Mouse (Mus musculus) intestine, embryonic 14.5 days (tissue): ENCODE data around the gene Ly6g6f. TPM values are rescaled to one million over a fixed set of nuclear protein-coding genes. Genes with fewer than 3 reads are reported as not detected.

Experiments used
- ATAC-seq: fragments of 200-750 bp; cut with Nextera tagmentation; replicated peaks from 2 replicates; pipeline ENCODE4 v1.8.0; 2017; ENCODE audit warnings: low read depth, moderate number of reproducible peaks, moderate TSS enrichment, moderate library complexity; ENCODE audit not compliant: low FRiP score, low TSS enrichment
- DNase-seq: peaks from one replicate; pipeline ENCODE4 v3.0.0-alpha.2; 2018; ENCODE audit warnings: low spot score
- H3K27ac ChIP-seq: fragments of 300-500 bp; sonication (generic); 2 replicates; pipeline ENCODE4 v1.5.1; 2014; ENCODE audit warnings: low read depth, mild to moderate bottlenecking, control low read depth
- H3K27me3 ChIP-seq: fragments of 300-500 bp; sonication (generic); replicated peaks from 2 replicates; pipeline ENCODE4 v1.6.1; 2014; ENCODE audit warnings: low read length, control low read depth; ENCODE audit not compliant: control insufficient read depth, insufficient read depth
- H3K36me3 ChIP-seq: fragments of 300-500 bp; sonication (generic); 2 replicates; pipeline ENCODE4 v1.6.1; 2014; ENCODE audit warnings: low read length, control low read depth; ENCODE audit not compliant: control insufficient read depth, insufficient read depth
- H3K4me1 ChIP-seq: fragments of 300-500 bp; sonication (generic); replicated peaks from 2 replicates; pipeline ENCODE4 v1.6.1; 2014; ENCODE audit warnings: low read length, control low read depth, mixed read lengths; ENCODE audit not compliant: control insufficient read depth, insufficient read depth
- H3K4me2 ChIP-seq: fragments of 300-500 bp; sonication (generic); 2 replicates; pipeline ENCODE4 v1.6.1; 2014; ENCODE audit warnings: low read length
- H3K4me3 ChIP-seq: fragments of 300-500 bp; sonication (generic); 2 replicates; pipeline ENCODE4 v1.5.1; 2014; ENCODE audit warnings: low read depth, low read length, control low read depth, mixed read lengths
- H3K9ac ChIP-seq: fragments of 300-500 bp; sonication (generic); 2 replicates; pipeline ENCODE4 v1.6.1; 2014; ENCODE audit warnings: mild to moderate bottlenecking, low read length
- H3K9me3 ChIP-seq: fragments of 300-500 bp; sonication (generic); 2 replicates; pipeline ENCODE4 v1.6.1; 2016; ENCODE audit warnings: low read length, control low read depth; ENCODE audit not compliant: control insufficient read depth
- WGBS: fragments of 180-500 bp; shearing (Covaris S2); extraction: QIAGEN DNeasy Blood & Tissue Kit; methylation state at CpG from one replicate; pipeline ENCODE4 v1.1.7; 2014; 5-methylcytosine and 5-hydroxymethylcytosine counted together
- polyA plus RNA-seq: library from polyadenylated mRNA; unstranded; fragments of >200 nt; fragmentation: Nextera tagmentation; extraction: Ambion mirVana; gene quantifications from 2 replicates; pipeline ENCODE4 v1.2.1, GENCODE M21; 2014

The Ly6g6f gene
- polyA plus RNA-seq, 1 experiment from 2014 or later: not detected

- H3K4me1 ChIP-seq: peaks cover 24% of the 10 kb centered on the region
- peak; percentile 78 for ATAC-seq
- H3K9ac ChIP-seq: peak within 1 kb of the TSS; percentile 31
These were observed 20.2 kb downstream of the Ly6g6f start, which contains the start of gene Ly6g6c for GRCm38 (mm10) chr17:35064951-35065947. Gene Ly6g6c, plus strand, starts transcription at chr17:35065388.

GRCm38 (mm10) chr17:35064378-35064877, 21.0 kb downstream of the Ly6g6f start:
- H3K9me3 ChIP-seq: no peaks in the 10 kb centered on the region
- DNase-seq: no peak
- peaks cover 20% of the 10 kb centered on the region for H3K36me3 ChIP-seq
- no peak overlapping the region for H3K9ac ChIP-seq
- H3K27ac ChIP-seq: peak overlapping the region; percentile 29; the same call in 1 of the 2 replicates
- ATAC-seq: no peak
- H3K27me3 ChIP-seq: peaks cover 9% of the 10 kb centered on the region; the same call in 1 of the 2 replicates
- H3K4me3 ChIP-seq: peak overlapping the region; percentile 2; the same call in 1 of the 2 replicates
- peaks cover 28% of the 10 kb centered on the region for H3K4me1 ChIP-seq
- peak overlapping the region; percentile 71 for H3K4me2 ChIP-seq
- 33% methylated on average over 10 of the region's 10 CpGs for WGBS

More at GRCm38 (mm10) chr17:35064951-35065947, 20.2 kb downstream of the Ly6g6f start, which contains the start of gene Ly6g6c:
- Histone ChIP-seq H3K4me2 (peak within 1 kb of the TSS; percentile 71), H3K9me3 (no peaks in the 10 kb centered on the region), H3K36me3 (peaks cover 20% of the 10 kb centered on the region), H3K4me3 (peak within 1 kb of the TSS; percentile 25), H3K27ac (peak within 1 kb of the TSS; percentile 29; the same call in 1 of the 2 replicates), H3K27me3 (peaks cover 9% of the 10 kb centered on the region; the same call in 1 of the 2 replicates)
- DNase-seq: peak; percentile 84
- WGBS: 2% methylated on average over 47 of the region's 48 CpGs

- Histone ChIP-seq H3K27me3 (peaks cover 9% of the 10 kb centered on the region; the same call in 1 of the 2 replicates), H3K36me3 (peaks cover 21% of the 10 kb centered on the region), H3K9me3 (no peaks in the 10 kb centered on the region), H3K4me1 (peaks cover 28% of the 10 kb centered on the region), H3K27ac (no peak overlapping the region), H3K4me3 (no peak overlapping the region), H3K4me2 (no peak overlapping the region), H3K9ac (no peak overlapping the region)
- DNase-seq (no peak), ATAC-seq (no peak)
- WGBS: 85% methylated on average over 3 of the region's 3 CpGs
These were observed 21.9 kb downstream of the Ly6g6f start for GRCm38 (mm10) chr17:35063466-35063865.

- 84% methylated on average over 8 of the region's 8 CpGs for WGBS
- DNase-seq: no peak
- no peak overlapping the region for H3K9ac ChIP-seq
- no peak overlapping the region for H3K4me3 ChIP-seq
- no peaks in the 10 kb centered on the region for H3K9me3 ChIP-seq
- peaks cover 28% of the 10 kb centered on the region for H3K4me1 ChIP-seq
- no peak for ATAC-seq
- H3K36me3 ChIP-seq: peaks cover 39% of the 10 kb centered on the region
- no peak overlapping the region for H3K4me2 ChIP-seq
- no peak overlapping the region for H3K27ac ChIP-seq
- peaks cover 4% of the 10 kb centered on the region; the same call in 1 of the 2 replicates for H3K27me3 ChIP-seq
These were observed 24.1 kb downstream of the Ly6g6f start for GRCm38 (mm10) chr17:35061299-35061698.

GRCm38 (mm10) chr17:35060737-35061297, 24.6 kb downstream of the Ly6g6f start:
- H3K9ac ChIP-seq: peak overlapping the region; percentile 81
- H3K4me2 ChIP-seq: peak overlapping the region; percentile 99
- peaks cover 44% of the 10 kb centered on the region for H3K36me3 ChIP-seq
- peak overlapping the region; percentile 89 for H3K4me3 ChIP-seq
- 58% methylated on average over 22 of the region's 22 CpGs for WGBS
- H3K4me1 ChIP-seq: peaks cover 28% of the 10 kb centered on the region
- ATAC-seq: no peak
- H3K27ac ChIP-seq: no peak overlapping the region
- no peaks in the 10 kb centered on the region for H3K9me3 ChIP-seq
- no peaks in the 10 kb centered on the region for H3K27me3 ChIP-seq
- no peak for DNase-seq

GRCm38 (mm10) chr17:35060071-35060470, 25.3 kb downstream of the Ly6g6f start:
- DNase-seq (no peak), ATAC-seq (no peak)
- Histone ChIP-seq H3K9ac (peak overlapping the region; percentile 81), H3K4me3 (peak overlapping the region; percentile 89), H3K27me3 (no peaks in the 10 kb centered on the region), H3K36me3 (peaks cover 52% of the 10 kb centered on the region), H3K4me1 (peaks cover 21% of the 10 kb centered on the region), H3K4me2 (peak overlapping the region; percentile 99), H3K9me3 (no peaks in the 10 kb centered on the region), H3K27ac (no peak overlapping the region)
- 26% methylated on average over 14 of the region's 14 CpGs for WGBS

GRCm38 (mm10) chr17:35058911-35059892, 26.2 kb downstream of the Ly6g6f start, which contains the start of gene Ddah2:
Gene Ddah2, plus strand, starts transcription at chr17:35059035.
- peak within 1 kb of the TSS; percentile 94 for H3K27ac ChIP-seq
- peaks cover 59% of the 10 kb centered on the region for H3K36me3 ChIP-seq
- H3K4me3 ChIP-seq: peak within 1 kb of the TSS; percentile 89
- H3K9me3 ChIP-seq: no peaks in the 10 kb centered on the region
- peak within 1 kb of the TSS; percentile 81 for H3K9ac ChIP-seq
- H3K4me1 ChIP-seq: peaks cover 13% of the 10 kb centered on the region
- peak within 1 kb of the TSS; percentile 99 for H3K4me2 ChIP-seq
- H3K27me3 ChIP-seq: no peaks in the 10 kb centered on the region
- ATAC-seq: peak; percentile 91
- DNase-seq: peak; percentile 97
- whole genome bisulfite sequencing: under 1% methylated on average over 57 of the region's 57 CpGs
